Mouse (Mus musculus) layer of hippocampus, adult 9-10 months (tissue): ENCODE measurements around the gene Kansl1l.
A peak's percentile ranks its signal among the peaks of the same experiment; 100 is the strongest.

Source experiments
- DNase-seq: peaks from one replicate; pipeline ENCODE4 v3.0.0; 2022; ENCODE audit warnings: low spot score

The Kansl1l gene

DNA sequence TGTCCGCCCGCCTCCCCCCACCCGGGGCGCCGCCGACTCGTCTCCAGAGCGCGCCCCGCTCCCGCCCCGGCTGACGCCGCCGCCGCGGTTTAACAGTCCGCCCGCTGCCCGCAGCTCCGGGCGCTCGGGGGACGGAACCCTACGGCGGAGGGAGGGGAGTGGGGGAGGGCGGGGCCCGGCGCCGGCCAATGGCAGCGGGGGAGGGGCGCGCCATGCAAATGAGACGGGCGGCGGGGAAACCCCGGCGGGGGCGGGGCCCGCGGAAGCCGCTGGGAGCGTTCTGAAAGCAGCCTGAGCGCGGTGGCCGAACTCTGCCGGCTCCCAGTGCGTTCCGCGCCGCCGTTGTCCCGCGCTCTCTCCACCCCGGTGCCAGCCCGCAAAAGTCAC, at the start of gene Kansl1l:
Gene Kansl1l, minus strand, starts transcription at position 110 of the 387 bp plus-strand sequence.
- DNase-seq, result peak; percentile 67

DNA sequence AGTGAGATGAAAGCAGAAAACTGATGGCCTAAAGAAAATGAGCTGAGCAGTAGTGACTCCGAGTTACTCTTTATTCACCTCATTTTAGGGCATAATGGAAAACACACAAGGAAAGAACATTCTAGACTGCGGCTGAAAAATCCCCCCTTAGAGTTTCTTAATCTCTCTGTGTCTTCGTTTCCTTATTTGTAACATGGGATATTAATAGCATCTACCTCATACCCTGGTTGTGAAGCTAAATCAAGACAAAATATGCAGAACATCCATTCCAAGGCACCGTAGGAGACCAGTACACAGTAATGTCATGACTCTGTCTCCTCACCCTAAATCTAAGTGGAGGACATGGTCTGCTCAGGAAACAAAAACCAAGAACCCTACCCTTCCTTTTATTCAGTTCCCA, 48.3 kb upstream of the Kansl1l start:
- no peak for DNase-seq

DNA sequence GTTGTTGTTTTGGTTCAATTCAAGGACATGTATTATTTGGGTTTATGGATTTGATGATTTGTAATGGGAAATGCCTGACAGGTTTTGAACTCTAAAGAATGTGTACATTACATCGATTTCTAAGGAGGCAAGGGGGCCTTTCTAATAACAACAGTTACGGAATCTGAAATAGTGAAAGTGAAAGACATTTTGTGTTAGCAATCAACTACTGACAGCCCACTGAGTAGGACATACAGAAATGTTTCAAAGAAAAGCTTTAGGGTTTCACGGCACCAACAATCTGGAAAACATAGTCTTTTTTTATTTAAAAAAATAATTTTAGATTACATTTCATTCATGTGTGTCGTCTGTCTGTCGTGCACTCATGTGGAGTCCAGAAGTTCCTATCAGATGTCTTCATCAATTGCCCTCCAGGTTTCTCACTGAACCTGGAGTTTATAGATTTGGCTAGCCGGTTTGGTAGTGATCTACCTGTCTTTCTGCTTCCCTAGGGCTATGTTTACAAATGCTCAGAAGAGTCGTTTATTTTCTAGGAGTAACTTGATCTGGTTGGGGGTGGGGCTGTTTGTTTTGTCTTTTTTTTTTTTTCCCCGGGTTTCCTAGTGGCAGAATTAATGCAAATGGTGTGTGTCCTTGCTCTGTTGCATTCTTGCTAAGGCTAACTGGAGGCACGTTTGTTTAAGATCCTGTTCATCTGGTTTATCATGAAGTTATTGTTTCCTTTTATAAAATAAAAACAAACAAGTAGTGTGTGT, 46.6 kb upstream of the Kansl1l start:
- no peak for DNase-seq

DNA sequence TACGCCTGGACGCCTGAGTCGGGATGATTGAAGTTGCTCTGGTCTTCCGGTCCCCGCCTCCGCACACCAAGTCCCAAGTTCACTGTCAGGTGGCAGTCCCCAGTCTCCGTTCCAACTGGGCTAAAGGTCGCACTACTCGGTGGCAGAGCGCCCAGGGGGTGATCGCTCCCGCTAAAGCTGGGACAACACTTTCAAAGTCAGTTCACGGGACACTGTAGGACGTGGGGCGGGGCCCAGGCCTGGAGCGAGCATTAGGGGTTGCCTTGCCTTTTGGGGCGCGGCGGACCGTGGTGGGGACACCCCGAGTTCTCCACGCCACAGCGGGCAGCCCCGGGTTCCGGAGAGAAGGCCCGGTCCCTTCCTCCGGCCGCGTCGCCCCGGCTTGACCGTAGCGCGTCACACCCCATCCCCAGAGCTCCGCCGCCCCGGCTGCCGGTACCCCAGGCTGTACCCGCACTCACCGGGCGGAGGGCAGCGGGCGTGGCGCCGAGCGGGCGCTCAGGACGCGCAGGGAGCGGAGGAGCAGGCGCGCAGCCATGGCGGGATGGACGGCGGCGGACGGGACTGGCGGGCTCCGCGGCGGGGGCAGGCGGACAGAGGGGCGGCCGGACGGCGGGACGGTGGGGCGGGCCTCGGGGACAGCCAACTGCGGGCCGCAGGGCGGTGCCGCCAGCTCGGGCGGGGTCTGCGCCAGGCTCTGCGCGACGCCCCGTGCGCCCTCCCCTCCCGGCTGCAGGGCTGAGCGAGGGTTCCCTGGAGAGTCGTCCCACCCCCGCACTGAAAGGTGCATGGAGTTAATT, 45.5 kb upstream of the Kansl1l start, which contains the start of gene Acadl:
Gene Acadl, minus strand, starts transcription at position 566 of the 800 bp plus-strand sequence.
- peak; percentile 18 for DNase-seq

DNA sequence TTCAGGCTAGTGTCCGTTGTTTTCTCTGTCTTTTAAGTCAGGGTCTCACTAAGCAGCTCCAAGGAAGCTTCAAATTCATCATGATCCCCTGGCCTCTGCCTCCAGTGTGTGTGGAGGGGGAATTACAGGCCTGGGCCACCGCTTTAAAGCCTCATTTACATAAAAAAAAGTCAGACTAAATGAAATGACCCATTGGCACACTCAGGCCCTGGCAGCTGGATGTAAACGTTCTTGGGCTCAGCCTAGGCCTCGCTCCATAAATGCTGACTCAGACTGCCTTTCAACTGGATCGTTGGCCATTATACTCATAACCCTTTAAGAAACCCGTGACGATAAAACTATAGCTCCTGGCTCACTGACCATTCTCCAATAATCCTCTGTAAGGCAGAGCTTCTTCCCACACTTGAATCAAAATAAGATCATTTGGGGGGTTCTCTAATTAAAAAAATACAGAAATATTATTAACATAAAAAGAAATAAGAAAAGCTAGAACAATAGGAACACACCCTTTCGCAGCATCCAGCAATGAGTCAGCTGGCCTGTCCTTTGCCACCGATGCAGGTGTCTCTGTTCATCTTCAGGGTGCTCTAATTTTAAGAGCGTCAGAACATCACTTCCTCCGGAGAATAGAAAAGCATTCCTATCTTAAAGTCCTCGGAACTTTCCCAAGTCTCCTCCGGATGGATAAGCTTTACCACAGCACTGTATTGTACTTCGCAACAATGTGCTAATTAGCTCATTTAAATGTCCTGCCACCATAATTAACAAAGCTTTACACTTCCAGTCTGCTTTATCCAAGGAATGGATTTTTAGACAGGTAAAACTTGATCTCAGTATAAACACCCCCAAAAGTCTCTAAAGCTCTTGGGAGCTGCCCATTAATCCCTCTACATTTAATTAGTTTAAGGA, 44.7 kb upstream of the Kansl1l start:
- no peak for DNase-seq

DNA sequence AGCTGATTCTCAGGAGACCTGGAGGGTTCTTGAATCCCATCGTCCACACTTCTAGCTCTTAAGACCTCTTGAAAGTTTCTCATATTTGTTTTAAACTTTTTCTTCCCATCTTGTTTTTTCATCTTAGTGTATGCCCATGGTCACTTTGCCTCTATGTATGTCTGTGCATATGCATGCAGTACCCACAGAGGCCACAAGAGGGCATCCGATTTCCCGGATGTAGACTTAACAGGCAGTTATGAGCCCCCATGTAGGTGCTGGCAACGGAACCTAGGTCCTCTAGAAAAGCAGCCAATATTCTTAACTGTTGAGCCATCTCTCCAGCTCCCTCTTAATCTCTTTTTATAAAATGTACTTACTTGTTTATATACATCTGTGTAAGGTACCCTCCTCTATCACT, 30.1 kb upstream of the Kansl1l start:
- no peak for DNase-seq

DNA sequence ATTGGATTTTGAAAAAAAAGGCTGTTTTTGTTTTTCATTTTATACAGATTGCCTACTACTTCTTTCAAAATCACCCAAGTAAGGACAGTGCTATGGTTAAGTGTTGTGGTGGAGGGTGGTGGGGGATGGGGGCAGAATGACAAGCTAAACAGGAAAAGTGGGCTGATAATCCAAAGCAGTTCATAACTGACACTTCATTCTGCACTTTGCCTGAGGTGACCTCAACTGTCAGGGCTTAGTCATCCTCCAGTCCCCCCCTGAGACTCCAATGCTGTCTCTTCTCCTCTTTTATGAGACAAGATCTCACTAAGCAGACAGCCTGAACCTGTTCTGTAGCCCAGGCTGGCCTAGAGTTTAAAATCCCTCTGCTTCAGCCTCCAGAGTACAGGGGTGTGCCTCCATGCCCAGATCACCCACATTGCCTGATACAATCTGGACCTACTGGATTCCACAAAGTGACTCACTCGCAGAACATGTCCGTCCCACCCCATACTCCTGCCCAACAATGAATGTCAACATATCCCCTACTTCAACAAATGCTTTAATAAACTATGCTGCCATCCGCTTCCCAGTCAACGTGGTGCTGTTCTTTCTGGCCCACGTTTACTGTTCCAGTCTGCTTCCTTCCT, 28.4 kb upstream of the Kansl1l start:
- no peak for DNase-seq

DNA sequence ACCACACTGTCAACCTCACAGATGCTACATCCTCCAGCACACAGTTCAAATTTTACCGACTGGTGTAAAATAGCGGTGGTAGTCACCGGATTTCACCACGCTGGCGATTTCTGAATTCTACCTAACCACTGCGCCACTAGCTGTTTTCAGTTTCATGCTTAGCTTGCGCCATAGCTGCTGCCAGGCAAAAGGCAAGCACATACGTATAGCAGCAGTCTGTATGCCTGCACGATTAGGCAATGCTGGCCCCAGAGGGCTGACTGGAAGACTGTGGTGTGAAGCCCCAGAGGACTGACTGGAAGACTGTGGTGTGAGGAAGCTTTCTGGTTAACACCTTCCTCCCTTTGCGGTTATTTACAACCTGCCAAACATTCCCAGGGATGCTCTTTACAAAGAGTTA, 24.6 kb upstream of the Kansl1l start:
- no peak for DNase-seq

DNA sequence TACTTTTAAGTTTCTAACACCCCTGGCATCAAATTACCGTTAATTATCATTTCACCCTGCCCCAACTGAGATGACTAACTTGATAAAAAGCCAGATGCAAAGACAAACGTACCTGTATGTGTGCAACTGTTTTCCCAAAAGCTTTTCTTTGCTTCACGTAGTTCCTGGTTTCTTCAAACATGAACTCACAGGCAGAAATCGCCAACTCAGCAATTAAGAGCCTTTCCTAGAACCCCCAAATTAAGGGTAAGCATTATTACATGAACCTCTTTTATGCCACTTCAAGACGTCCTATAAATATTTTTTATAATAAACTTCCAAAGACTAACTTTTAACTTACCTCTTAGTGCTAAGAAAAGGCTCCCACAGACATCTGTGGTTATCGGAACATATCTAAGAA, 24.1 kb upstream of the Kansl1l start:
- DNase-seq, result no peak

DNA sequence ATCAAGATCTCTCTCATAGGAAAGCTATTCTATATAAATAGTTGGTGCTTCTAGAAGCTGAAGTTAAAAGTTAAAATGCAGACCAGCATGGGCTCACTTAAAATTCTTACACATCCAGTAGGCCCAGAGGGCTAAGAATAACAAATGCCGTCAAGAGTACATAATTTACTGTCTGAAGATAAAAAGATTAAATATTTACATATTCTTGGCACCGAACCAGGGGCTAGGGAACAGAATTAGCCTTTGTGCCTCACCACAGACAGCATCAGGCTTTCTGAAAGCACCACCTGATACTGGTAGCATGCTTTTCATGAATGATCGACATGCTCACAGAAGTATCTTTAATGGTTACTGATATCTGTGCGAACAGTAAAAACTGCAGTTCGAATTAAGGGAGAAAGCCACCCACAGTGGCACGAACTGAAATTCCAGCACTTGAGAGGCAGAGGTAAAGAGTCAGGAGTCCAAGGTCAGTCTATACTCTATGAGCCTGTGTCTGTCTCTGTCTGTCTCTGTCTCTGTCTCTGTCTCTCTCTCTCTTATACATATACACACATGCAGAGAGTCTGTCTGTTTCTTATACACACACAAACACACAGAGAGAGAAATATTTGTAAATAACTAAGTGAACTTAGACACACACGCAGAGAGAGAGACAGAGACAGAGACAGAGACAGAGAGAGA, 22.5 kb upstream of the Kansl1l start:
- DNase-seq, result no peak

DNA sequence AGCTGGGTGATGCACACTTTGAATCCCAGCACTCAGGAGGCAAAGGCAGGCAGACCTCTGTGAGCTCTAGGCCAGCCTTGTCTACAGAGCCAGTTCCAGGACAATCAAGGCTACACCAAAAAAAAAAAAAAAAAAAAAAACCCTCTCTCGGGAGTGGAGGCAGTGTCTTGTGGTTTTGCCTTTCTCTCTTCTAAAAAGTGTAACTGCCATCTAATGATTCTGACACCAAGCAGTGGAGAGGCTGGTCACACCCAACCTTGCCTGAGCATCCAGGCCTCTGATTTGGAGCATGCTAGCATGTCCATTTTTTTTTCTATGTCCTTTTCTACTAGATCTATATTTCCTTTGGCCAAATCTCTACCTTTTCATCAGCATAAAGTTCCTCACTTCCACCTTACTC, 21.8 kb upstream of the Kansl1l start:
- DNase-seq, result no peak

DNA sequence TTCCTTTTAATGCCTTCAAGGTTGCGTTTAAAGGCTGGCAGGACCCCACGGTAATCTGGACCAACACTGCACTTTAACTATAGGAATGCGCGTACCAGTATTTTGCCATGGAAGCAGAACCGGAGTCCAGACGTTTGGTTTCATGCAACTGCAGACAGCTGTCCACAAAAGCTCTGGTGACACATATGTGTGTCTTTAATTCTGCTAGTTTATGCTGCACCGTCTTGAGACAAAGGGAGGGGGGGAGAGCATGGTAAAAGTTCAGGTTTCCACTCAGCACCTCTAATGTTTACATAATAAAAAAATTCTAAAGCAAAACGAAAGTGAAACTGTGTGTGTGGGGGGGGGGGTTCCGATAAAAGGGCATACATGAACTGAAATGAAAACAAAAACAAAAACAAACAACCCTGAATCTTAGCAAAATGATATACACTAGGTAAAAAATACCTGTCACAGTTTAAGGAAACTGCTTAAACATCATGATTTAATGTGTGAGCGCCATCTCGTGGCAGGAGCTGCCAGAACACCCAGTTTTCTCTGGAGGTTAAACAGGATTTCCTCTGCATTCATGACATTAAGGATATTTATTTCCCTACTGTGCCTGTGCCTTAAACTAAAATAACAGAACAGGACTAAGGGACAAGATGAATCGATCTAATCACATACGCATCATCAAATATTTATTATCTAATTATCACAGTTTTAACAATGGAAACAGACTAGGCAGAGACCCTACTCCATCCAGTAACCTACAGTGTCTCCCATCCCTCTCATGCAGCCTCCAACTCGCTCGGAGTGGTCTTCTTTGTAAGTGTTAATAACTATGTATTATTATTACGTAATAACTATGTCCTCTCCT, 21.1 kb upstream of the Kansl1l start:
- peak; percentile 66 for DNase-seq

DNA sequence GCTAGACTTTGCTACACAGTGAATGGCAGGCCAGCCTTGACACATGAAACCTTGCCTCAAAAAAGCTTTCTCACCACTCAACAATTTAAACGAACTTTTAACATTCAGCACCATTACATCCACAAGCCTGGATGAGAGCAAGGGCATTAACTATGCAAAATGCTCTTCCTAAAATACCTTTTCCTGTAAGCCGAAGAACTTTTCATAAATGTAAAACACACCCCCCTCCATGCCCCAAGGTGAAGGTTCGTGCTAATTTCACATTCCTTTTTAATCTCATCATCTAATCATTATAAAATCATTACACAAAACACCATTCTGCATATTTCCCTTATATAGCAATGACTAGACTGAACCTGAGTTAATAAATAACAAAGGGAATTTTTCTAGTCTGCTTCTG, 19.8 kb upstream of the Kansl1l start:
- DNase-seq, result no peak

DNA sequence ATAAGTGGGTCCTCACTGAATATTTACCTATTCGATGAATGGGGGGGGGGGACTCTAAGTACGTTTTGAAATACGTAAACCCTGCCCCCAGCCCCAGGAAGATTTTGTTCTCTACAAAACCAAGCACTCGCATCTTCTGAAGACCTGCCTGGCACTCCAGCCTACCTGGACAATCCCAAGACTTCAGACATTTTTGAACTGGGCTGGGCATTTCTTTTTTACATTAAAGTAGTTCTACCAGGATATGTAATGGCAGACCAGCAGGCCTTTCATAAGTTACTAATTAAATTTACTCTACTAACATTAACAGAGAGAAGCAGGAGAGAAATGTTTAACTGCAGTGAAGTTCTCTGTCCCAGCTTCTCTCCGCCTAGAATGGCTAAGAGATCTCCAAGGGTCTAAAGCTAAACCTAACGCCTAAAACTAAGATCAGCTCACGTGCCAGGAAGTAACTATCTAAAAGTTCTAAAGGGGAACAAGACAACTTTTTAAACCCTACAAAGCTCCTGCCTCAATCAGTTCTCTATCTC, 15.3 kb upstream of the Kansl1l start:
- DNase-seq, result no peak

DNA sequence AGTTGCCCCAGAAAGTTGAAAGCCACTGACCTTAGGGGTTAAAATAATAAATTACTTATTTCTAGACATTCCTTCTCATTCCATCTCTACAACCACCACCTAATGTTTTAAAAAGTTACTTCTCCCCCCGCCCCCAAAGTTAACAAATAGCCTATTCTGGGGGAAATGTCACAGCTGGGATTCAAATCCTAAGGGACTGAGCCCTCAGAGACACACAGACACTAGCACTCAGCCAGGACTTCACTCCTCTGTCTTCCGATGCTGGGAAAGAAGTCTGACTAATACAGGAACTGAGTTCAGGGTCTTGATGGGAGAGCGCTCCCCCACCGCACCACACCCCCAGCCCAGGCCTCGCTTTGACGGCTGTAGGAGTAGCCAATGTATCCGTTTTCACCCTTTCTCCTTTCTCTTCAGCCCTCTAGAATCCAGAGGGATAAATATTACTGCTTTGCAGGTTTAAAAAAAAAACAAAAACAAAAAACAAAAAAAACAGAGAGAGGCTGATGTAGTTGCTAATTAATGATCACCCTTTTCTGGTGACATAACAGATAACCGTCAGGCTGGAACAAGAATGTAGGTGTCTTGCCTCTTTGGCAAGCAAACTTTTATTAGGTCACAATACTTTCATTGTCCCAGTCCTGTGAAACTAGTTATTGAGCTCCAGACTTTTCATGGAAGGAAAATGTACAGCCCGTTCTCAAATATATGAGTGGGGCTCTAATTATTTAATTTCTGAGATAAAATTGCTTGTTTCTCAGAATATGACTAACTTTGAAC, 14.7 kb upstream of the Kansl1l start:
- DNase-seq, result no peak

DNA sequence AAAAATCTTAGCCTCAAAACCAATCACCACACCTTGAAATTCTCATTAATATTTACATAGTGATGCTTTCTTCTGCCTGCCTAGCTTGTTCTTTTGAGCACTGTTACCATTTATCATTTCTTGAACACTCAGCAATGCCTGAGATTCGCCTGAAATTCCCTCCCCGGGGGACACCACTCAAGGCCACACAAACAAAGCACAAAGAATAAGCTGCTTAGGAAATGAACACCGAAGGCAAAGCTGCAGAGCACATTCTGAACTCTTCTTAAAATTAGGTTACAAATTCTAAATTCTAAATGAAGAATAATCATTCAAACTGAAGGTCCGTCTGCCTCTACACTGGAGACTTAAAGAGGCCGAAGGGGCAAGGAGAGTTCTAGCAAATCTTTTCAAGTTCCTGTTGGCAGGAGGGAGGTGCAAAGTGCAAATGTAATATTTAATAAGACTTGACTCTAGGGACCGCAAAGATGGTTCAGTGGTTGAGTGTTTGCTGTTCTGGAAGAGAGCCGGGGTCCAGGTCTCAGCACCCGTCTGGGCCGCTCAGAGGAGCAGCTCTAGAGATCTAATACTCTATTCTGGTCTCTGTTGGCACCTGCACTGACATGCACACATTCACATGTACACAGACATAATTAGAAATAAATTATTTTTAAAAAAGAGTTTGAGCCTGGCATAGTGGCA, 12.2 kb upstream of the Kansl1l start:
- DNase-seq, result no peak

DNA sequence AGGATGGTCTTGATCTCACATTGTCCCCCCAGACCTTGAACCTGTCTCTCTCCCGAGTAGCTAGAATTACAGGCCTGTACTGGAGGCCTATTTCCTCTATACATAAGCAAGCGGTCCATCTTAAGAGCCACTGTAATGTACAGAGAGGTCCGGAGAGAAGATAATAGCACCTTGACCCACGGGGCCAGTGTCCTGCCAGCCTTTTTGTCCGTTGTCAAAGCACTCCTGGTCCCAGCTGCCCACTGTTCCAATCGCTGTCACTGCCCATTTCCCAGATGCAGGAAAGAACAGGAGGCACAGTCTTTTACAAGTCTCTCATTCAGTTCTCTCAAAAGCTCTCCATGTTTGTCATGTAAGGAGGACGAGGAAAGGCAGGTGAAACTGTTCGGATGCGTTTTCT, 4.6 kb upstream of the Kansl1l start:
- no peak for DNase-seq

DNA sequence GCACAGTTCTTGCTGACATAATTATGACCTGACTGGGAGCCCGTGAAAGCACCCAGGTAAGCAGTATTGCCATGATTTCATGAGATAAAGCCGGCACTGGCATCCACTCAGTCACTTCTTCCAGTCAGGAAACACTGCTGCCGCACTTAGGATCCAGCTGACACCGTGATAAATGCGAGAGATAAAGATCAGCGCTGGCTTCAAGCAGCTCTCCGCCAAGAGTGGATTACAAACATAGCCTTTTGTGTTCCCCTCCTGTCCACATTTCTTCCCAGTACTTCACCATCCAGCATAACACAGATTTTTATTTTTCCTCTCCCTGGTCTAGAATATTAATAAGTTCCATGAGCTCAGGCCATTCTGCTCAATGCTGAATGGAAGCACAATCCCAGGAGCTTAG, 2.9 kb upstream of the Kansl1l start:
- no peak for DNase-seq

DNA sequence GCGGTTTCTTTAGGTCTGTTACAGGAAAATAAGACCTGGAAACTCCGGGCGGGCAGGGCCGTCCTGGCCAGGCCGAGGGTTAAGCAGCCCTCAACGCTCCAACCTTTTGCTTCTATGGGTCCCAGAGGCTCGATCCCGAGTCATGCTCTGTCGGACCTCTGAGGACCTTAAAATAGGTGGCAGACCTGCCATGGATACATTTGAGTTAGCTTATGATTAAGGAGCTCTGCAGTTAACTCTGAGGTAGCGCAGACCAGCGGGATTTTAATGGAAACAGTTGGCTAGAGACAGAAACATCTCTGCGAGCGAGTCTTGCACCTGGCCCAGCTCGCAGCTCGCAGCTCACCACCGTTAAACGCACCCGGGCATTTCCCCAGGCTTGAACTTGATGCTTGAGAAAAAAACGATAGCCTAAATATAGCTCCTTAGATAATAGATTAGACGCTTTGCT, 528 bp upstream of the Kansl1l start:
- DNase-seq, result no peak
